Mouse (Mus musculus): ENCODE measurements at regions not wholly inside any gene's neighbourhood (a gene's known extent, or its start where the extent isn't known, plus 50 kb on each side); places are given as distances from the start of the nearest gene placed in this dataset.

DNA sequence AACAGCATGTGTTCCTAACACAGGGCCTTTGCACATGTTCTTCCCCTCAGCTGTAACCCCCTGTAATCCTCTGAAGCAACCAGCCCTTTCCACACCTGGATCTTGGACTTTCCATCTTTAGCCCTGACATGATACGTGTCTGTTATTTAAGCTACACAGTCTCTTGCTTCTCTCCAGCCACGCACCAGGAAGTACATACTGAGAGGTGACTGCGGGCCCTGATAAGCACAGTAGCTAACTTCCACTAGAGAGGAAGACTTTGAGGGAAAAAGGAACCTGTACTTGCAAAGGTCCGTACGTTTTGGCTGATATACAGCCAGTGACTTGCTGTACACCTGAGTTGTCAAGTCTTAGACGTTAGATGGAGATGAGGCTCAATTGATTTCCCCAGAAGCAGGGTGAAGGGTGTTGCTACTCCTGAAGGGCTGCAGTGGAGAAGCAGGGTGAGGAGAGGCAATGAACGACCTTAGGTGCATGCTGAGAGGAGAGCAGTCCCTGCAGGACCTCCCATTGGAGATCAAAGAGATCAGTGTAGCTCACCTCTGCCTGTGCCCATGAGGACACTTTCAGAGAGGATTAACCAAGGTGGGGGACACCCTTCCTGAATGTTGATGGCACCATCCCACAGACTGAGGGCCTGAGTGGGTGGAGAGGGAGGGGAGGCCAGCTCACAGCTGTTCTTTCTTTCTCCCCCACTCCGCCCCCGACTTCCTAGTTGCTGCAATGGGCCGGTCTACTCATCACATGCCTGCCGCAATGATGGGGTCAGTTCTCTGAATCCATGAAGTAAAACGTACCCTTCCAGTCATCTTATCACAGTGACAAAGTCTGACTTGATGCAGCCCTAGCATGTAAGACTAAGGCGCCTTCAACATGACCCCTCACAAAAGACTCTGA lies 88.1 kb downstream of the Tomm20 start:
- H3K4me1 ChIP-seq (ENCODE audit: control insufficient read depth, insufficient read depth, low read length), result no peaks in the 10 kb centered on the region
- no peak overlapping the region for H3K4me2 ChIP-seq
- no peak overlapping the region for H3K4me3 ChIP-seq (ENCODE audit: low read depth, low read length)
- WGBS (ENCODE audit: insufficient replicate concordance), result 60% methylated on average over 13 of the region's 13 CpGs
- no peaks in the 10 kb centered on the region for H3K36me3 ChIP-seq (ENCODE audit: control insufficient read depth, insufficient read depth, low read length)
- no peak overlapping the region for H3K9ac ChIP-seq (ENCODE audit: low read depth, low read length)
- ATAC-seq (replicated peaks; ENCODE audit: insufficient number of reproducible peaks, low FRiP score, low TSS enrichment), result no peak
- no peaks in the 10 kb centered on the region for H3K9me3 ChIP-seq (replicated peaks; ENCODE audit: control insufficient read depth, low read length)
- no peaks in the 10 kb centered on the region for H3K27me3 ChIP-seq (ENCODE audit: control insufficient read depth, insufficient read depth, low read length)
- no peak overlapping the region for H3K27ac ChIP-seq (ENCODE audit: low read depth, low read length)

DNA sequence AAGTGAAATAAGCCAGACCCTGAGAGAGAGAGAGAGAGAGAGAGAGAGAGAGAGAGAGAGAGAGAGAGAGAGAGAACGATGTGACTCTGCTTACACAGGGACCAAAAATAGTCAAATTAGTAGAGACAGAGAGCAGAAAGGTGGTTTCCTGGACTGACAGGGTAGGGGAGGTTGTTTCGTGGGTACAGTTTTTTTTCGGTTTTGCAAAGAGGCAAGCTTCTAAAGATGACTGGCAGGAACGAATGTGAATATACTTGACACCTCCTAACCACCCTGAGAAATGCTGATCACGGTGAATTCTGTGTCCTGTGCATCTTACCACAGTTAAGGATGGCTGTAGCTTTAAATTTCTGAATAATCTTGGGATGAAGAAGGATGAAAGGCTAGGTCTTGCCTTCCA lies 89.7 kb downstream of the Tomm20 start:
- no peak for ATAC-seq (replicated peaks; ENCODE audit: insufficient number of reproducible peaks, low FRiP score, low TSS enrichment)
- no peaks in the 10 kb centered on the region for H3K27me3 ChIP-seq (ENCODE audit: control insufficient read depth, insufficient read depth, low read length)
- H3K27ac ChIP-seq (ENCODE audit: low read depth, low read length), result no peak overlapping the region
- H3K4me3 ChIP-seq (ENCODE audit: low read depth, low read length), result no peak overlapping the region
- no peaks in the 10 kb centered on the region for H3K4me1 ChIP-seq (ENCODE audit: control insufficient read depth, insufficient read depth, low read length)
- H3K4me2 ChIP-seq, result no peak overlapping the region
- no peaks in the 10 kb centered on the region for H3K9me3 ChIP-seq (replicated peaks; ENCODE audit: control insufficient read depth, low read length)
- no peak overlapping the region for H3K9ac ChIP-seq (ENCODE audit: low read depth, low read length)
- H3K36me3 ChIP-seq (ENCODE audit: control insufficient read depth, insufficient read depth, low read length), result no peaks in the 10 kb centered on the region
- 59% methylated on average over 5 of the region's 5 CpGs for WGBS (ENCODE audit: insufficient replicate concordance)

DNA sequence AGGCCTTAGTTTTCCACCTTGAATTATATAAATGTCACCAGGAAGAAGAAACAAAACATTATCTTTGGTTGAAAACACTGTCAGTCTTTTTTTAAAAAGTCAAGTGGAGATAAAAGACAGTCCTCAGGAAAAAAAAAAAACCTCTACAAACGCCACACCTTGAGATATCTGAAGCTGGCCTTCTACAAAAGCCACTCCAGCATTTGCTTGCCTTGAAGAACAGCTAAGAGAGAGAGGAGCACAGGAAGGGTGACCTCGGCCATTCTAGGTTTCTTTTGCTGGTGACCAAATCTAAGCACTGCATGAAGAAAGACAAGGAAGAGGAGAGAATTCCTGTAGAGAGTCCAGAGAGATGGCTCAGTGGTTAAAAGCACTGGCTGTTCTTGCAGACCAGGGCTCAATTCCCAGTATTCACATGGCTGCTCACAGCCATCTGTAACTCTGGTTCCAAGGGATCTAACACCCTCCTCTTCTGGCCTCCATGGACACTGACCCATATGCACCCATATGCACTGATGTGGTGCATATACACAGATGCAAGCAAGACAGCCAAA lies 90.5 kb downstream of the Tomm20 start:
- H3K4me3 ChIP-seq (ENCODE audit: low read depth, low read length), result no peak overlapping the region
- H3K27ac ChIP-seq (ENCODE audit: low read depth, low read length), result no peak overlapping the region
- 50% methylated on average over 2 of the region's 2 CpGs for WGBS (ENCODE audit: insufficient replicate concordance)
- H3K4me1 ChIP-seq (ENCODE audit: control insufficient read depth, insufficient read depth, low read length), result peaks cover under 1% of the 10 kb centered on the region; the same call in 1 of the 2 replicates
- no peak for ATAC-seq (replicated peaks; ENCODE audit: insufficient number of reproducible peaks, low FRiP score, low TSS enrichment)
- no peaks in the 10 kb centered on the region for H3K9me3 ChIP-seq (replicated peaks; ENCODE audit: control insufficient read depth, low read length)
- H3K9ac ChIP-seq (ENCODE audit: low read depth, low read length), result no peak overlapping the region
- no peaks in the 10 kb centered on the region for H3K27me3 ChIP-seq (ENCODE audit: control insufficient read depth, insufficient read depth, low read length)
- H3K4me2 ChIP-seq, result no peak overlapping the region
- no peaks in the 10 kb centered on the region for H3K36me3 ChIP-seq (ENCODE audit: control insufficient read depth, insufficient read depth, low read length)

DNA sequence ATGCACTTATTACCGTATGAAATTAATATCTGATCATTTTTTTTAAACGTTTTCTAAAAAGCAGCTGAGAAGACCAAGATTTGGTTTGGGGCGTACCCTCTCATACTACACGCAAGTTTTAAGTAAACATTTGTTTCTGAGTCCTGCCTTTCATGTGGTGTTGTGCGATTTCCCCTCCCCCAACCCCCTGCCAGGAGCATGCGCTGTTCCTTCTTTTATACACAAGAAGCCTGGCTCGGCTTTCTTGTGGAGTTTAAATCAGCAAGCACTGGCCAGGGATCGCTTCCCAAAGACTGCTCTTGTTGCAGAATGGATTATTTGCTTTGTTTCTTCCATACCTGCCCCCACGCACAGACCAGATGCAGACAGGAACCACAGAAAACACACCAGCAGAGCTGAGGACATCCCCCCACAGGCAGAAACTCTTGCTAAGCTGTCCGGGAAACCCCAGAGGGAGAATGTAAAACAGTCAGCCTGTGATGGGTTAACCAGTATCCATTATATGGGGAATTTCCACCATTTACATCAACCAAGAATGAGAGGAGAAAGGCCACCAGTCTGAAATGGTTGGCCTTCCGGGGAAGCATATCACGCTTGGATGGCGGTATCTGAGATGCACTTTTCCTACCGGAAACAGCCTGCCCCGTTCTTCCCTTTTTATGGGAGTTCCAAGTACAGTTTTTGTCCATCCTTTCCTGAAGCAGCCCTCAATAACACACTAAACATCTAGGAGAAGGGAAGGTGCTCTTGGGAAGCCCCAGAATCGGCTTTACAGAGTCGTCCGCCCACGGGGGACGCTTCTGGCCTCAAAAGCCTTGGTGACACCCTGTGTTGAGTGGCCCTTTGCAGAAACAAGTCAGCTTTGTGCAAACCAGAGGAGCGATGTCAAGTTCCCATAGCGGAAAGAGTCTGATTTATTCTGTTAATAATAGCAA lies 91.3 kb downstream of the Tomm20 start:
- Histone ChIP-seq H3K9me3 (replicated peaks; ENCODE audit: control insufficient read depth, low read length) (no peaks in the 10 kb centered on the region), H3K4me2 (no peak overlapping the region), H3K36me3 (ENCODE audit: control insufficient read depth, insufficient read depth, low read length) (no peaks in the 10 kb centered on the region), H3K4me3 (ENCODE audit: low read depth, low read length) (no peak overlapping the region), H3K4me1 (ENCODE audit: control insufficient read depth, insufficient read depth, low read length) (peaks cover 8% of the 10 kb centered on the region), H3K27ac (ENCODE audit: low read depth, low read length) (no peak overlapping the region), H3K27me3 (ENCODE audit: control insufficient read depth, insufficient read depth, low read length) (no peaks in the 10 kb centered on the region), H3K9ac (ENCODE audit: low read depth, low read length) (no peak overlapping the region)
- 74% methylated on average over 22 of the region's 22 CpGs for WGBS (ENCODE audit: insufficient replicate concordance)
- no peak for ATAC-seq (replicated peaks; ENCODE audit: insufficient number of reproducible peaks, low FRiP score, low TSS enrichment)

DNA sequence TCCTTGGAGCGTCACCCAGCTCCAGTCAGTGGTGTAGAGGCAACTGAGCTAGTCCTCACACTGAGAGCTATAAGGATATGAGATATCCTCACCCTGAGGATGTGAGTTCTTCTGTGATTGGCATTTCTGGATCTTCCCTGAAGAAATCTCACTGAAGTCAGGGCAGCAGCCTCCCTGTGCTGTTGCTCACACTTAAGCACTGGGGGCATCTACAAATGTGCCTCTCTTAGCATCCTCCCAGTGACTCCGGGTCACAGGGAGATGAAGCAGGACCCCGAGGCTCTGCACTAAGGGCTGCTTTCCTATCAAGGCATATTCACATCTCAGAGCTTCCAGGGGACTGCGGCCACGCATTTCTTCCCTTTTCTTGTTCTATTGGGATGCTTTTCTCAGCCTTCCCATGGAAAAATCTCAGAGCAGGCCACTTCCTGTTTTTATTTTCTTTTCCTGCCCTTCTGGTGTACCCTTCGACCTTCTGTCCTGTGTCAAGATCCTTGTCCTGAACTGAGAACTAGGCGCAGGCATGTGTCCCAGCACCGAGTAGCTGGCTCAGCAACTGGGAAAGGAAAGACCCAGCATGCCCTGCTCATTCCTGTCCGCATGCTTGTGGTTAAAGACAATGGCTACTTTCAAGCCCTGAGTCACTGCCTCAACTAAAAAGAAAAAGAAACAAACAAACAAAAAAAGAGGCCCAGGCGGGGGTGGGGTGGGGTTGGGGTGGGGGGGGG lies 92.8 kb downstream of the Tomm20 start:
- H3K4me1 ChIP-seq (ENCODE audit: control insufficient read depth, insufficient read depth, low read length), result peaks cover 15% of the 10 kb centered on the region
- no peak overlapping the region for H3K4me2 ChIP-seq
- 46% methylated on average over 10 of the region's 10 CpGs for WGBS (ENCODE audit: insufficient replicate concordance)
- no peaks in the 10 kb centered on the region for H3K9me3 ChIP-seq (replicated peaks; ENCODE audit: control insufficient read depth, low read length)
- no peak overlapping the region for H3K9ac ChIP-seq (ENCODE audit: low read depth, low read length)
- ATAC-seq (replicated peaks; ENCODE audit: insufficient number of reproducible peaks, low FRiP score, low TSS enrichment), result no peak
- H3K27ac ChIP-seq (ENCODE audit: low read depth, low read length), result peak overlapping the region; percentile 65
- no peaks in the 10 kb centered on the region for H3K27me3 ChIP-seq (ENCODE audit: control insufficient read depth, insufficient read depth, low read length)
- H3K36me3 ChIP-seq (ENCODE audit: control insufficient read depth, insufficient read depth, low read length), result no peaks in the 10 kb centered on the region
- no peak overlapping the region for H3K4me3 ChIP-seq (ENCODE audit: low read depth, low read length)

DNA sequence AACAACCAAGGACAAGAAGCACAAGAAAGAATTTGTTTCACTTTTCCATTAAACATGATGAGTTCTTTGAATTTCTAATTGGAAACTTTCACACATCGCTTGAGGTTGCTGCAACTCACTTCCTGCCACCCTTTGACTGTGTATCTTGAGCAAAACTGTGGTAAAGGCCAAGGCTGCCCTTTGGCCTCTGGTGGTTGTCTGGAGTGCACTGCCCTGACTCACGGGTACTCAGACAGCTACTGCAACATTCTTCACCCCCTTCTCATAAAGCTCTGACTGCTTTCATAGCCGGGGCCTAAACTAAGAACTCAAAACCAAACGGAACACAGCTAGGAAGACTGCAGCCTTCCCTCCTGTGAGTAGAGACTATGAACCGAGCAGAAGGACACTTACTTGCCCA lies 93.5 kb downstream of the Tomm20 start:
- no peak overlapping the region for H3K4me2 ChIP-seq
- no peak overlapping the region for H3K9ac ChIP-seq (ENCODE audit: low read depth, low read length)
- H3K4me3 ChIP-seq (ENCODE audit: low read depth, low read length), result no peak overlapping the region
- H3K4me1 ChIP-seq (ENCODE audit: control insufficient read depth, insufficient read depth, low read length), result peaks cover 21% of the 10 kb centered on the region
- no peaks in the 10 kb centered on the region for H3K9me3 ChIP-seq (replicated peaks; ENCODE audit: control insufficient read depth, low read length)
- no peaks in the 10 kb centered on the region for H3K27me3 ChIP-seq (ENCODE audit: control insufficient read depth, insufficient read depth, low read length)
- peak overlapping the region; percentile 65 for H3K27ac ChIP-seq (ENCODE audit: low read depth, low read length)
- no peak for ATAC-seq (replicated peaks; ENCODE audit: insufficient number of reproducible peaks, low FRiP score, low TSS enrichment)
- WGBS (ENCODE audit: insufficient replicate concordance), result 54% methylated on average over 5 of the region's 5 CpGs
- H3K36me3 ChIP-seq (ENCODE audit: control insufficient read depth, insufficient read depth, low read length), result no peaks in the 10 kb centered on the region

DNA sequence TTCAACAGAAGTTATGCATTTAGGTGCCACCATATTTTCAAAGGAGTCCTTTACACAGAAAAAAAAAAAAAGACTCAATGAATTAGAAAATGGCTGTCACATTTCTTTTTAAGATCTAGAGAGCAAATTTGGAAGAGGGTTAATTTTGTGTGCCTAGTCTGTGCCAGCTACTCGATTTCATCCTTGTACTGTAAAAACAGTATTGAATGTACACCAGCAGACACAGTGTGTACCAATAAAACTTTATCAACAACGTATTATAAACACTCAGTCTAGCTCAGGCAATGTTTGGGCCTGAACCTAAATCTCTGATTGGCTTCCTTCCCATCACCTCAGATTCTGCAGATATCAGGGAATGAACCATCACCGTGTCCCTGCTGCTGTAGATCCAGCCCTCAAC lies 93.9 kb downstream of the Tomm20 start:
- H3K4me1 ChIP-seq (ENCODE audit: control insufficient read depth, insufficient read depth, low read length), result peaks cover 23% of the 10 kb centered on the region
- no peak for ATAC-seq (replicated peaks; ENCODE audit: insufficient number of reproducible peaks, low FRiP score, low TSS enrichment)
- H3K9ac ChIP-seq (ENCODE audit: low read depth, low read length), result no peak overlapping the region
- no peaks in the 10 kb centered on the region for H3K27me3 ChIP-seq (ENCODE audit: control insufficient read depth, insufficient read depth, low read length)
- H3K36me3 ChIP-seq (ENCODE audit: control insufficient read depth, insufficient read depth, low read length), result no peaks in the 10 kb centered on the region
- no peaks in the 10 kb centered on the region for H3K9me3 ChIP-seq (replicated peaks; ENCODE audit: control insufficient read depth, low read length)
- no peak overlapping the region for H3K4me3 ChIP-seq (ENCODE audit: low read depth, low read length)
- WGBS (ENCODE audit: insufficient replicate concordance), result 80% methylated on average over 3 of the region's 3 CpGs
- no peak overlapping the region for H3K4me2 ChIP-seq
- H3K27ac ChIP-seq (ENCODE audit: low read depth, low read length), result peak overlapping the region; percentile 65

DNA sequence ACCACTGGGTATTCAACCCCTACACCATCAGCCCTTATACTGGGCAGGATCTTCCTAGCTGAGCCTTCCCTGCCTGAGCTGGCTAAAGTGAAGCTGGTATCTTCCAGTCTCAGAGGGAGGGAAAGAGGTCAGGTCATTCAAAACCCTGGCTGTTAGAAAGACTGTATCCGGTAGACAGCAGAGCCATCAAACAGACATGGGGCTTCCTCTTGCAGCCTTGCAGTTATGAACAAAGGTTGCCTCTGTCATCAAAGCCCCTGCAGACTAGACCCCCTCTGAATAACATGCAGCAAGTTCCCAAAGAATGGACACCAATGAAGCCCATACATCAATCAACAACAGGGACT lies 95.5 kb downstream of the Tomm20 start:
- ATAC-seq (replicated peaks; ENCODE audit: insufficient number of reproducible peaks, low FRiP score, low TSS enrichment), result no peak
- no peaks in the 10 kb centered on the region for H3K36me3 ChIP-seq (ENCODE audit: control insufficient read depth, insufficient read depth, low read length)
- no peaks in the 10 kb centered on the region for H3K27me3 ChIP-seq (ENCODE audit: control insufficient read depth, insufficient read depth, low read length)
- H3K27ac ChIP-seq (ENCODE audit: low read depth, low read length), result peak overlapping the region; percentile 86
- 56% methylated on average over 1 of the region's 1 CpGs for WGBS (ENCODE audit: insufficient replicate concordance)
- H3K4me2 ChIP-seq, result no peak overlapping the region
- peaks cover 23% of the 10 kb centered on the region for H3K4me1 ChIP-seq (ENCODE audit: control insufficient read depth, insufficient read depth, low read length)
- peak overlapping the region; percentile 53; the same call in 1 of the 2 replicates for H3K9ac ChIP-seq (ENCODE audit: low read depth, low read length)
- H3K9me3 ChIP-seq (replicated peaks; ENCODE audit: control insufficient read depth, low read length), result no peaks in the 10 kb centered on the region
- H3K4me3 ChIP-seq (ENCODE audit: low read depth, low read length), result no peak overlapping the region
